Mouse (Mus musculus) liver, embryonic 14.5 days (tissue): ENCODE results near the gene Fbxo47. TPM values are rescaled to one million over a fixed set of nuclear protein-coding genes. Genes with fewer than 3 reads are reported as not detected.

ENCODE experiments used
- ATAC-seq: fragments of 200-750 bp; cut with Nextera tagmentation; 2 replicates; pipeline ENCODE4 v1.8.0; 2017; ENCODE audit warnings: moderate number of reproducible peaks, mild to moderate bottlenecking, moderate library complexity; ENCODE audit not compliant: insufficient read depth
- DNase-seq, 3 experiments: peaks; one replicate each; pipeline ENCODE4 v3.0.0-alpha.2; 2012 to 2013; ENCODE audit warnings: low read depth in 3 of 3, low spot score in 3 of 3
- H3K27ac ChIP-seq: fragments of 300-500 bp; sonication (generic); 2 replicates; pipeline ENCODE4 v1.5.1; 2014; ENCODE audit warnings: moderate library complexity, mild to moderate bottlenecking, control low read depth, inconsistent platforms
- H3K27me3 ChIP-seq: fragments of 300-500 bp; sonication (generic); 2 replicates; pipeline ENCODE4 v1.6.1; 2014; ENCODE audit warnings: mild to moderate bottlenecking, low read length, moderate library complexity; ENCODE audit not compliant: control insufficient read depth, insufficient read depth
- H3K36me3 ChIP-seq: fragments of 300-500 bp; sonication (generic); replicated peaks from 2 replicates; pipeline ENCODE4 v1.6.1; 2014; ENCODE audit warnings: low read depth; ENCODE audit not compliant: control insufficient read depth, insufficient read depth
- H3K4me1 ChIP-seq, 2 experiments: fragments of 200-500 bp in 1 of 2; fragments of 300-500 bp in 1 of 2; sonication (generic) in 1 of 2; replicated peaks; 2 replicates each; pipeline ENCODE4 v1.6.1; 2012 to 2014; ENCODE audit warnings: antibody characterized with exemption in 1 of 2, inconsistent platforms in 1 of 2, low read length in 1 of 2; ENCODE audit not compliant: control insufficient read depth in 2 of 2, insufficient read depth in 2 of 2
- H3K4me2 ChIP-seq: fragments of 300-500 bp; sonication (generic); 2 replicates; pipeline ENCODE4 v1.6.1; 2014; ENCODE audit warnings: low read depth, mild to moderate bottlenecking, control low read depth, moderate library complexity
- H3K4me3 ChIP-seq, 2 experiments: fragments of 200-500 bp in 1 of 2; fragments of 300-500 bp in 1 of 2; sonication (generic) in 1 of 2; 2 replicates each; pipeline ENCODE4 v1.5.1; 2012 to 2014; ENCODE audit warnings: low read depth in 2 of 2, low read length in 2 of 2, mild to moderate bottlenecking in 2 of 2, control low read depth in 1 of 2, inconsistent platforms in 1 of 2, moderate library complexity in 1 of 2; ENCODE audit not compliant: insufficient read depth in 1 of 2
- H3K9ac ChIP-seq: fragments of 300-500 bp; sonication (generic); replicated peaks from 2 replicates; pipeline ENCODE4 v1.6.1; 2014; ENCODE audit warnings: mild to moderate bottlenecking, control low read depth, moderate library complexity
- H3K9me3 ChIP-seq: fragments of 300-500 bp; sonication (generic); 2 replicates; pipeline ENCODE4 v1.6.1; 2016; ENCODE audit warnings: low read length, mixed read lengths; ENCODE audit not compliant: control insufficient read depth
- CTCF ChIP-seq: IDR thresholded peaks from 2 replicates; pipeline ENCODE4 v1.5.1; 2016; ENCODE audit warnings: antibody characterized with exemption, low read depth, control low read depth
- EP300 ChIP-seq: IDR thresholded peaks from 2 replicates; pipeline ENCODE4 v1.6.1; 2016; ENCODE audit warnings: antibody characterized with exemption, low read depth
- WGBS: fragments of 180-500 bp; shearing (Covaris S2); extraction: QIAGEN DNeasy Blood & Tissue Kit; methylation state at CpG from one replicate; pipeline ENCODE4 v1.1.7; 2014; ENCODE audit not compliant: insufficient replicate concordance; 5-methylcytosine and 5-hydroxymethylcytosine counted together
- polyA plus RNA-seq, 2 experiments: library from polyadenylated mRNA; depleted of rRNA in 1 of 2; stranded (reverse) in 1 of 2; unstranded in 1 of 2; fragments of >200 nt; fragmentation: Nextera tagmentation in 1 of 2; extraction: Ambion mirVana in 1 of 2; gene quantifications; 2 replicates each; pipeline versions ENCODE4 v1.2.1 to v1.2.3; 2012 to 2014

Fbxo47 gene
- polyA plus RNA-seq, 2 experiments: 0.30 to 0.51 TPM

DNA sequence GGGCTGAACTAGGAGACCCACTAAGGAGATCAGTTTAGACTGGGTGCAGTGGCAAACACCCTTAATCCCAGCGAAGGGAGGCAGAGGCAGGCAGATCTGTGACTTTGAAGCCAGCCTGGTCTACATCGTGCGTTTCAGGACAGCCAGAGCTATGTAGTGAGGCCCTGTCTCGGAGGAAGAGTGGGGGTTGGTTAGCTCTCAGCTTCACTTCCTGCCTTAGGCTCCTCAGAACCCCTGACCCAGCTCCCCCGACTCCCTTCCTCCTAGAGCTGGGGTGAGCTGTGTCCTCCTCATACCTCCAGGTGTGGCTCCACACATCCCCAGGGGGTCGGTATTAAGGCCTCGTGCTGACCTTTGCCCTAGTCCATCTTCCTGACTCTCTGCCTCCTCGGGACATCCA lies 47.4 kb downstream of the Fbxo47 start:
- peaks cover 5% of the 10 kb centered on the region for H3K36me3 ChIP-seq
- ATAC-seq (no peak), DNase-seq (no peak)
- no peaks in the 10 kb centered on the region for H3K27me3 ChIP-seq
- H3K4me2 ChIP-seq: no peak overlapping the region
- TF ChIP-seq EP300 (no peak), CTCF (no peak)
- 52% methylated on average over 8 of the region's 8 CpGs for WGBS
- no peak overlapping the region for H3K4me3 ChIP-seq
- H3K27ac ChIP-seq: no peak overlapping the region
- H3K9ac ChIP-seq: no peak overlapping the region
- peaks cover 3 to 13% of the 10 kb centered on the region in 2 experiments; a peak in 3 of 4 replicates for H3K4me1 ChIP-seq
- no peaks in the 10 kb centered on the region for H3K9me3 ChIP-seq

GRCm38 (mm10) chr11:97833352-97833751 lies 50.6 kb downstream of the Fbxo47 start:
- Histone ChIP-seq H3K9ac (no peak overlapping the region), H3K4me1 (peaks cover 0 to 15% of the 10 kb centered on the region in 2 experiments; a peak in 2 of 4 replicates), H3K9me3 (no peaks in the 10 kb centered on the region), H3K4me3 (no peak overlapping the region), H3K27me3 (no peaks in the 10 kb centered on the region), H3K36me3 (peaks cover 5% of the 10 kb centered on the region), H3K4me2 (no peak overlapping the region), H3K27ac (no peak overlapping the region)
- ATAC-seq (no peak), DNase-seq (no peak)
- WGBS: 79% methylated on average over 15 of the region's 15 CpGs
- TF ChIP-seq EP300: no peak
- no peak for TF ChIP-seq CTCF

DNA sequence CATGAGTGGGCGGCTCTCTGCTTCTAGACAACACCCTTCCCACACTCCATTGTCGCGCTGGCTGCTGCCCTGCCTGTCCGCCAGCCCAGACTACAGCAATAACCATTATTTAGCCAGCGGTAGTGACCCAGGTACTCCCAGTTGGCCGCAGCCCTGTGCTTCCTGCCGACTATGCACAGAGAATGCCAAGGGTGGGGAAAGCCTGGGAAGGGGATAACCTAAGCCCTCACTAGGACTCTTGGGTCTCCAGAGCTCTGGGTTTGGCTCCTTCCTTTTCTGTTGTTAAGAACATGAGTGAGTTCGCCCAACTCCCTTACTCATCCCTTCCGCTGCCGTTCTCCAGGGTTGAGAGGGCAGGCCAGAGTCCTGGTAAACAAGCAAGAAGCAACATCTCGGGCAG lies 52.0 kb downstream of the Fbxo47 start:
- ATAC-seq (no peak), DNase-seq (no peak)
- no peak overlapping the region for H3K9ac ChIP-seq
- peaks cover 0 to 6% of the 10 kb centered on the region in 2 experiments; a peak in 2 of 4 replicates for H3K4me1 ChIP-seq
- H3K36me3 ChIP-seq: peaks cover 5% of the 10 kb centered on the region
- no peak overlapping the region for H3K4me2 ChIP-seq
- no peak overlapping the region for H3K4me3 ChIP-seq
- no peak for TF ChIP-seq EP300
- TF ChIP-seq CTCF: no peak
- WGBS: 74% methylated on average over 11 of the region's 11 CpGs
- no peaks in the 10 kb centered on the region for H3K27me3 ChIP-seq
- no peaks in the 10 kb centered on the region for H3K9me3 ChIP-seq
- no peak overlapping the region for H3K27ac ChIP-seq

- no peaks in the 10 kb centered on the region for H3K9me3 ChIP-seq
- no peak overlapping the region for H3K4me2 ChIP-seq
- no peaks in the 10 kb centered on the region for H3K27me3 ChIP-seq
- DNase-seq (no peak), ATAC-seq (no peak)
- 41% methylated on average over 6 of the region's 6 CpGs for WGBS
- peaks cover 0 to 11% of the 10 kb centered on the region in 2 experiments; a peak in 2 of 4 replicates for H3K4me1 ChIP-seq
- H3K4me3 ChIP-seq: no peak overlapping the region
- H3K36me3 ChIP-seq: peaks cover 5% of the 10 kb centered on the region
- H3K9ac ChIP-seq: no peak overlapping the region
- TF ChIP-seq CTCF (no peak), EP300 (no peak)
- no peak overlapping the region for H3K27ac ChIP-seq
Measured at GRCm38 (mm10) chr11:97830501-97830900, 53.5 kb downstream of the Fbxo47 start.

- no peaks in the 10 kb centered on the region for H3K27me3 ChIP-seq
- ATAC-seq (0 out of 2 replicates have a peak, but pooled peaks have one; percentile 14), DNase-seq (no peak)
- no peak overlapping the region for H3K4me3 ChIP-seq
- H3K9me3 ChIP-seq: no peaks in the 10 kb centered on the region
- no peak overlapping the region for H3K9ac ChIP-seq
- H3K36me3 ChIP-seq: peaks cover 5% of the 10 kb centered on the region
- H3K4me1 ChIP-seq: peaks cover 0 to 12% of the 10 kb centered on the region in 2 experiments; a peak in 2 of 4 replicates
- no peak overlapping the region for H3K4me2 ChIP-seq
- TF ChIP-seq EP300 (no peak), CTCF (no peak)
- WGBS: 23% methylated on average over 12 of the region's 12 CpGs
- H3K27ac ChIP-seq: no peak overlapping the region
Measured at GRCm38 (mm10) chr11:97829913-97830476, 54.0 kb downstream of the Fbxo47 start.
